Mouse (Mus musculus) brain, embryonic 14.5 days (tissue): Measurements from ENCODE around the gene Cd52.

ENCODE experiments used
- CTCF ChIP-seq: fragments of 200-500 bp; IDR thresholded peaks from 2 replicates; pipeline ENCODE4 v1.5.1; 2012; ENCODE audit warnings: inconsistent platforms, mild to moderate bottlenecking, moderate library complexity, borderline replicate concordance; ENCODE audit not compliant: insufficient read depth, insufficient read length; ENCODE audit errors: extremely low read depth
- POLR2A ChIP-seq: fragments of 200-500 bp; IDR thresholded peaks from 2 replicates; pipeline ENCODE4 v1.6.1; 2012; ENCODE audit warnings: mild to moderate bottlenecking, inconsistent platforms, borderline replicate concordance; ENCODE audit not compliant: poor library complexity, insufficient read depth, insufficient read length, severe bottlenecking; ENCODE audit errors: extremely low read depth

GRCm38 (mm10) chr4:134061944-134062446 is 32.9 kb downstream of the Cd52 start:
- no peak for TF ChIP-seq CTCF
- TF ChIP-seq POLR2A, result no peak
